In genomic region chr5:123150641-123151040, GRCm38 (mm10) we compare ENCODE assay signal across 8 mouse cellular contexts. TPM values are rescaled to one million over a fixed set of nuclear protein-coding genes. Genes with fewer than 3 reads are reported as not detected.
DNase-seq lines count a peak whose midpoint lies in the region; ATAC-seq and TF ChIP-seq lines count a peak whose summit lies in the region.

No protein-coding gene starts in this region.

- no peaks in the 10 kb centered on the region for H3K27me3 ChIP-seq in kidney, postnatal 0 days (ENCODE audit: insufficient read depth, low read length)
- H3K27me3 ChIP-seq in embryonic facial prominence, embryonic 10.5 days (replicated peaks; ENCODE audit: low read depth, poor library complexity, severe bottlenecking) = no peaks in the 10 kb centered on the region
- no peaks in the 10 kb centered on the region for H3K27me3 ChIP-seq in intestine, embryonic 15.5 days (replicated peaks)
- no peaks in the 10 kb centered on the region for H3K27me3 ChIP-seq in midbrain, embryonic 14.5 days (ENCODE audit: control insufficient read depth, insufficient read depth, low read length)

- DNase-seq in kidney, postnatal 0 days (ENCODE audit: low spot score) = no peak
- DNase-seq in kidney, adult 9 months = no peak
- no peak for DNase-seq in embryonic facial prominence, embryonic 10.5 days (ENCODE audit: low spot score)
- no peak for DNase-seq in midbrain, embryonic 14.5 days
- peak; percentile 82 for DNase-seq in thymus, postnatal 4 days
- DNase-seq in layer of hippocampus, adult 18-20 months (ENCODE audit: low spot score in 2 of 2) = no peak
- no peak for DNase-seq in gastrocnemius, adult 18-20 months (ENCODE audit: low spot score)

- peaks cover 27% of the 10 kb centered on the region for H3K4me1 ChIP-seq in kidney, postnatal 0 days (replicated peaks; ENCODE audit: insufficient read depth, low read length)
- H3K4me1 ChIP-seq in embryonic facial prominence, embryonic 10.5 days = peaks cover 55% of the 10 kb centered on the region
- peaks cover 34% of the 10 kb centered on the region for H3K4me1 ChIP-seq in intestine, embryonic 15.5 days (replicated peaks)
- H3K4me1 ChIP-seq in midbrain, embryonic 14.5 days (ENCODE audit: control insufficient read depth, insufficient read depth, low read length) = peaks cover 33% of the 10 kb centered on the region

- H3K4me3 ChIP-seq in kidney, postnatal 0 days (replicated peaks; ENCODE audit: low read depth, low read length) = peak overlapping the region; percentile 21
- peak overlapping the region; percentile 51 for H3K4me3 ChIP-seq in embryonic facial prominence, embryonic 10.5 days
- H3K4me3 ChIP-seq in intestine, embryonic 15.5 days (replicated peaks) = peak overlapping the region; percentile 33
- peak overlapping the region; percentile 36 for H3K4me3 ChIP-seq in midbrain, embryonic 14.5 days (replicated peaks; ENCODE audit: low read depth, low read length)

- peaks cover 63% of the 10 kb centered on the region for H3K36me3 ChIP-seq in kidney, postnatal 0 days (ENCODE audit: insufficient read depth, low read length)
- peaks cover 98% of the 10 kb centered on the region for H3K36me3 ChIP-seq in embryonic facial prominence, embryonic 10.5 days (replicated peaks)
- peaks cover 50% of the 10 kb centered on the region for H3K36me3 ChIP-seq in intestine, embryonic 15.5 days
- H3K36me3 ChIP-seq in midbrain, embryonic 14.5 days (ENCODE audit: control insufficient read depth, insufficient read depth, low read length) = peaks cover 86% of the 10 kb centered on the region

- H3K9ac ChIP-seq in kidney, postnatal 0 days (ENCODE audit: low read depth, low read length) = no peak overlapping the region
- H3K9ac ChIP-seq in intestine, embryonic 15.5 days = 0 out of 2 replicates have a peak overlapping the region, but pooled peaks have one; percentile 28
- H3K9ac ChIP-seq in midbrain, embryonic 14.5 days (replicated peaks; ENCODE audit: low read length) = peak overlapping the region; percentile 29

- 0 out of 2 replicates have a peak overlapping the region, but pooled peaks have one; percentile 47 for H3K27ac ChIP-seq in kidney, postnatal 0 days
- H3K27ac ChIP-seq in embryonic facial prominence, embryonic 10.5 days (replicated peaks) = peak overlapping the region; percentile 19; the same call in 1 of the 2 replicates
- H3K27ac ChIP-seq in intestine, embryonic 15.5 days = peak overlapping the region; percentile 24; the same call in 1 of the 2 replicates
- H3K27ac ChIP-seq in midbrain, embryonic 14.5 days (replicated peaks; ENCODE audit: low read depth, low read length) = no peak overlapping the region

- H3K9me3 ChIP-seq in kidney, postnatal 0 days (replicated peaks; ENCODE audit: low read length) = no peaks in the 10 kb centered on the region
- H3K9me3 ChIP-seq in embryonic facial prominence, embryonic 10.5 days = no peaks in the 10 kb centered on the region
- no peaks in the 10 kb centered on the region for H3K9me3 ChIP-seq in intestine, embryonic 15.5 days
- no peaks in the 10 kb centered on the region for H3K9me3 ChIP-seq in midbrain, embryonic 14.5 days (ENCODE audit: control insufficient read depth, low read length)

- 13% methylated on average over 7 of the region's 7 CpGs for WGBS in kidney, postnatal 0 days
- 49% methylated on average over 7 of the region's 7 CpGs for WGBS in embryonic facial prominence, embryonic 10.5 days
- WGBS in intestine, embryonic 15.5 days = 30% methylated on average over 7 of the region's 7 CpGs
- WGBS in midbrain, embryonic 14.5 days = 44% methylated on average over 7 of the region's 7 CpGs

- ATAC-seq in kidney, postnatal 0 days (replicated peaks; ENCODE audit: low FRiP score, low read depth) = no peak
- no peak for ATAC-seq in intestine, embryonic 15.5 days
- ATAC-seq in midbrain, embryonic 14.5 days (ENCODE audit: low FRiP score, low TSS enrichment) = no peak

- no peak for TF ChIP-seq CTCF in kidney, postnatal 0 days (IDR thresholded peaks at IDR 0.05; ENCODE audit: low read depth)

- H3K4me2 ChIP-seq in kidney, postnatal 0 days (ENCODE audit: low read length) = peak overlapping the region; percentile 56
- peak overlapping the region; percentile 63 for H3K4me2 ChIP-seq in intestine, embryonic 15.5 days (replicated peaks)
- H3K4me2 ChIP-seq in midbrain, embryonic 14.5 days (ENCODE audit: low read length) = peak overlapping the region; percentile 60

RNA-seq across cellular contexts. Expression of gene Setd1b, which starts 8.6 kb away (rescaled TPM):
- 7.0 and 7.1 TPM in 2 replicates for polyA plus RNA-seq in kidney, postnatal 0 days (2015; fragmentation: Nextera tagmentation; extraction: Ambion mirVana)
- 8.1 TPM in 2 replicates for polyA plus RNA-seq in embryonic facial prominence, embryonic 10.5 days (2016; fragmentation: Nextera tagmentation; extraction: Ambion mirVana)
- polyA plus RNA-seq in intestine, embryonic 15.5 days (2015; fragmentation: Nextera tagmentation; extraction: Ambion mirVana) = 7.6 and 8.4 TPM in 2 replicates
- 14.2 and 15.0 TPM in 2 replicates for polyA plus RNA-seq in midbrain, embryonic 14.5 days (2014; fragmentation: Nextera tagmentation; extraction: Ambion mirVana)
- total RNA-seq in layer of hippocampus, adult 18-20 months (2021) = 10 to 100 TPM; 34.8 to 37.4 TPM
- 1 to 10 TPM; 9.0 to 9.8 TPM for total RNA-seq in gastrocnemius, adult 18-20 months (2021)

RNA-seq across cellular contexts. Expression of gene Rhof, which starts 18.1 kb away (rescaled TPM):
- polyA plus RNA-seq in kidney, postnatal 0 days (2015; fragmentation: Nextera tagmentation; extraction: Ambion mirVana) = 3.2 and 3.3 TPM in 2 replicates
- 1.2 and 2.2 TPM in 2 replicates for polyA plus RNA-seq in embryonic facial prominence, embryonic 10.5 days (2016; fragmentation: Nextera tagmentation; extraction: Ambion mirVana)
- 1.7 and 2.3 TPM in 2 replicates for polyA plus RNA-seq in intestine, embryonic 15.5 days (2015; fragmentation: Nextera tagmentation; extraction: Ambion mirVana)
- polyA plus RNA-seq in midbrain, embryonic 14.5 days (2014; fragmentation: Nextera tagmentation; extraction: Ambion mirVana) = 7.1 and 8.9 TPM in 2 replicates
- 10 to 100 TPM; 49.1 to 50.9 TPM for total RNA-seq in layer of hippocampus, adult 18-20 months (2021)
- total RNA-seq in gastrocnemius, adult 18-20 months (2021) = under 1 TPM; 0.09 to 0.24 TPM

RNA-seq across cellular contexts. Expression of gene Psmd9, which starts 18.6 kb away (rescaled TPM):
- 77.4 and 78.7 TPM in 2 replicates for polyA plus RNA-seq in kidney, postnatal 0 days (2015; fragmentation: Nextera tagmentation; extraction: Ambion mirVana)
- 79.1 and 89.3 TPM in 2 replicates for polyA plus RNA-seq in embryonic facial prominence, embryonic 10.5 days (2016; fragmentation: Nextera tagmentation; extraction: Ambion mirVana)
- 68.5 and 69.1 TPM in 2 replicates for polyA plus RNA-seq in intestine, embryonic 15.5 days (2015; fragmentation: Nextera tagmentation; extraction: Ambion mirVana)
- polyA plus RNA-seq in midbrain, embryonic 14.5 days (2014; fragmentation: Nextera tagmentation; extraction: Ambion mirVana) = 51.3 and 61.2 TPM in 2 replicates
- total RNA-seq in layer of hippocampus, adult 18-20 months (2021) = 10 to 100 TPM; 26.5 to 31.5 TPM
- total RNA-seq in gastrocnemius, adult 18-20 months (2021) = 10 to 100 TPM; 12.0 to 15.0 TPM

RNA-seq across cellular contexts. Expression of gene Hpd, which starts 31.9 kb away (rescaled TPM):
- 0.32 and 0.45 TPM in 2 replicates for polyA plus RNA-seq in kidney, postnatal 0 days (2015; fragmentation: Nextera tagmentation; extraction: Ambion mirVana)
- not detected in 2 replicates for polyA plus RNA-seq in embryonic facial prominence, embryonic 10.5 days (2016; fragmentation: Nextera tagmentation; extraction: Ambion mirVana)
- 4.7 and 6.8 TPM in 2 replicates for polyA plus RNA-seq in intestine, embryonic 15.5 days (2015; fragmentation: Nextera tagmentation; extraction: Ambion mirVana)
- not detected in 2 replicates for polyA plus RNA-seq in midbrain, embryonic 14.5 days (2014; fragmentation: Nextera tagmentation; extraction: Ambion mirVana)
- total RNA-seq in layer of hippocampus, adult 18-20 months (2021) = not detected
- under 1 TPM; 0.21 to 0.69 TPM for total RNA-seq in gastrocnemius, adult 18-20 months (2021)
